Mouse (Mus musculus) midbrain, embryonic 11.5 days (tissue): ENCODE results near the gene Naaladl1. TPM values are rescaled to one million over a fixed set of nuclear protein-coding genes. Genes with fewer than 3 reads are reported as not detected.
"Not testable (repeated sequence)": the region's sequence is repeated elsewhere in the genome, so short reads cannot be mapped to it uniquely, and the experiment has no call there.

Experiments used
- ATAC-seq: fragments of 200-750 bp; cut with Nextera tagmentation; 2 replicates; pipeline ENCODE4 v1.8.0; 2017; ENCODE audit warnings: moderate TSS enrichment, moderate library complexity; ENCODE audit not compliant: low FRiP score
- DNase-seq: peaks from one replicate; pipeline ENCODE4 v3.0.0; 2015; ENCODE audit warnings: low spot score; ENCODE audit errors: missing footprints
- H3K27ac ChIP-seq: fragments of 300-500 bp; sonication (generic); 2 replicates; pipeline ENCODE4 v1.5.1; 2014; ENCODE audit warnings: low read depth, low read length
- H3K27me3 ChIP-seq: fragments of 300-500 bp; sonication (generic); 2 replicates; pipeline ENCODE4 v1.6.1; 2014; ENCODE audit warnings: mild to moderate bottlenecking, low read length, moderate library complexity, mixed read lengths; ENCODE audit not compliant: control insufficient read depth, insufficient read depth
- H3K36me3 ChIP-seq: fragments of 300-500 bp; sonication (generic); 2 replicates; pipeline ENCODE4 v1.6.1; 2014; ENCODE audit warnings: mild to moderate bottlenecking, low read length, moderate library complexity, mixed read lengths; ENCODE audit not compliant: control insufficient read depth, insufficient read depth
- H3K4me1 ChIP-seq: fragments of 300-500 bp; sonication (generic); 2 replicates; pipeline ENCODE4 v1.6.1; 2014; ENCODE audit warnings: low read length; ENCODE audit not compliant: control insufficient read depth, insufficient read depth
- H3K4me2 ChIP-seq: fragments of 300-500 bp; sonication (generic); 2 replicates; pipeline ENCODE4 v1.6.1; 2014; ENCODE audit warnings: mild to moderate bottlenecking, moderate library complexity
- H3K4me3 ChIP-seq: fragments of 300-500 bp; sonication (generic); 2 replicates; pipeline ENCODE4 v1.5.1; 2014; ENCODE audit warnings: low read depth, low read length
- H3K9ac ChIP-seq: fragments of 300-500 bp; sonication (generic); 2 replicates; pipeline ENCODE4 v1.6.1; 2014; ENCODE audit warnings: low read length
- H3K9me3 ChIP-seq: fragments of 300-500 bp; sonication (generic); 2 replicates; pipeline ENCODE4 v1.6.1; 2016; ENCODE audit warnings: low read length; ENCODE audit not compliant: control insufficient read depth
- WGBS: fragments of 180-500 bp; shearing (Covaris S2); extraction: QIAGEN DNeasy Blood & Tissue Kit; methylation state at CpG from one replicate; pipeline ENCODE4 v1.1.7; 2014; 5-methylcytosine and 5-hydroxymethylcytosine counted together
- polyA plus RNA-seq: library from polyadenylated mRNA; unstranded; fragments of >200 nt; fragmentation: Nextera tagmentation; extraction: Ambion mirVana; gene quantifications from 2 replicates; pipeline ENCODE4 v1.2.1, GENCODE M21; 2014

The Naaladl1 gene
- polyA plus RNA-seq, 1 experiment from 2014 or later = 0.37 TPM

GRCm38 (mm10) chr19:6118677-6119185 is 13.1 kb downstream of the Naaladl1 start:
- peak overlapping the region; percentile 89 for H3K4me2 ChIP-seq
- H3K9ac ChIP-seq = peak overlapping the region; percentile 88
- under 1% methylated on average over 8 of the region's 8 CpGs for WGBS
- peak; percentile 58 for ATAC-seq
- H3K36me3 ChIP-seq = peaks cover 12% of the 10 kb centered on the region; the same call in 1 of the 2 replicates
- no peaks in the 10 kb centered on the region for H3K27me3 ChIP-seq
- H3K9me3 ChIP-seq = no peaks in the 10 kb centered on the region
- H3K4me1 ChIP-seq = peaks cover 8% of the 10 kb centered on the region
- DNase-seq = peak; percentile 88
- H3K4me3 ChIP-seq = peak overlapping the region; percentile 81
- no peak overlapping the region for H3K27ac ChIP-seq

GRCm38 (mm10) chr19:6121761-6122160 is 16.2 kb downstream of the Naaladl1 start:
- Histone ChIP-seq H3K36me3 (no peaks in the 10 kb centered on the region), H3K4me3 (no peak overlapping the region), H3K9me3 (no peaks in the 10 kb centered on the region), H3K27ac (no peak overlapping the region), H3K4me2 (no peak overlapping the region), H3K9ac (no peak overlapping the region), H3K27me3 (no peaks in the 10 kb centered on the region), H3K4me1 (peaks cover 6% of the 10 kb centered on the region)
- peak; percentile 65 for DNase-seq
- 31% methylated on average over 19 of the region's 19 CpGs for WGBS
- ATAC-seq = no peak

GRCm38 (mm10) chr19:6123330-6123729 is 17.7 kb downstream of the Naaladl1 start:
- no peak overlapping the region for H3K27ac ChIP-seq
- no peak overlapping the region for H3K4me2 ChIP-seq
- no peaks in the 10 kb centered on the region for H3K27me3 ChIP-seq
- no peaks in the 10 kb centered on the region for H3K9me3 ChIP-seq
- 76% methylated on average over 8 of the region's 8 CpGs for WGBS
- no peak for ATAC-seq
- DNase-seq = peak; percentile 80
- H3K9ac ChIP-seq = 0 out of 2 replicates have a peak overlapping the region, but pooled peaks have one; percentile 9
- H3K4me3 ChIP-seq = no peak overlapping the region
- no peaks in the 10 kb centered on the region for H3K36me3 ChIP-seq
- H3K4me1 ChIP-seq = peaks cover 2% of the 10 kb centered on the region

- H3K4me1 ChIP-seq = peaks cover 2% of the 10 kb centered on the region; the same call in 1 of the 2 replicates
- H3K9me3 ChIP-seq = no peaks in the 10 kb centered on the region
- no peak overlapping the region for H3K4me3 ChIP-seq
- H3K4me2 ChIP-seq = no peak overlapping the region
- WGBS = 72% methylated on average over 2 of the region's 2 CpGs
- no peaks in the 10 kb centered on the region for H3K27me3 ChIP-seq
- DNase-seq (peak; percentile 78), ATAC-seq (no peak)
- no peak overlapping the region for H3K27ac ChIP-seq
- H3K36me3 ChIP-seq = no peaks in the 10 kb centered on the region
- H3K9ac ChIP-seq = no peak overlapping the region
Measured at GRCm38 (mm10) chr19:6124898-6125297, 19.3 kb downstream of the Naaladl1 start.

- H3K27me3 ChIP-seq = no peaks in the 10 kb centered on the region
- H3K27ac ChIP-seq = no peak overlapping the region
- no peak overlapping the region for H3K4me3 ChIP-seq
- no peak overlapping the region for H3K4me2 ChIP-seq
- no peaks in the 10 kb centered on the region for H3K9me3 ChIP-seq
- no peak overlapping the region for H3K9ac ChIP-seq
- no peaks in the 10 kb centered on the region for H3K36me3 ChIP-seq
- DNase-seq (peak; percentile 95), ATAC-seq (no peak)
- 24% methylated on average over 4 of the region's 4 CpGs for WGBS
- H3K4me1 ChIP-seq = peaks cover 2% of the 10 kb centered on the region; the same call in 1 of the 2 replicates
Measured at GRCm38 (mm10) chr19:6126289-6126688, 20.7 kb downstream of the Naaladl1 start.

- H3K4me1 ChIP-seq = peaks cover 2% of the 10 kb centered on the region; the same call in 1 of the 2 replicates
- WGBS = 75% methylated on average over 10 of the region's 10 CpGs
- DNase-seq (peak; percentile 81), ATAC-seq (no peak)
- no peak overlapping the region for H3K27ac ChIP-seq
- no peaks in the 10 kb centered on the region for H3K9me3 ChIP-seq
- peak overlapping the region; percentile 44 for H3K4me3 ChIP-seq
- H3K27me3 ChIP-seq = no peaks in the 10 kb centered on the region
- H3K4me2 ChIP-seq = peak overlapping the region; percentile 66
- H3K9ac ChIP-seq = peak overlapping the region; percentile 64; the same call in 1 of the 2 replicates
- H3K36me3 ChIP-seq = no peaks in the 10 kb centered on the region
Measured at GRCm38 (mm10) chr19:6126789-6127580, 21.4 kb downstream of the Naaladl1 start.

- H3K36me3 ChIP-seq = no peaks in the 10 kb centered on the region
- no peaks in the 10 kb centered on the region for H3K27me3 ChIP-seq
- peaks cover 2% of the 10 kb centered on the region; the same call in 1 of the 2 replicates for H3K4me1 ChIP-seq
- peak within 1 kb of the TSS; percentile 68 for H3K27ac ChIP-seq
- no peaks in the 10 kb centered on the region for H3K9me3 ChIP-seq
- H3K4me2 ChIP-seq = peak within 1 kb of the TSS; percentile 66
- H3K9ac ChIP-seq = peak within 1 kb of the TSS; percentile 64
- peak within 1 kb of the TSS; percentile 44 for H3K4me3 ChIP-seq
- peak; percentile 98 for DNase-seq
- peak; percentile 91 for ATAC-seq
- under 1% methylated on average over 32 of the region's 32 CpGs for WGBS
Measured at GRCm38 (mm10) chr19:6127760-6128341, 22.3 kb downstream of the Naaladl1 start, which contains the start of gene Snx15. Gene Snx15 (minus strand): TSS chr19:6128304.

- H3K36me3 ChIP-seq, H3K4me3 ChIP-seq, H3K9ac ChIP-seq, H3K27ac ChIP-seq, H3K27me3 ChIP-seq, H3K4me2 ChIP-seq, ATAC-seq, H3K4me1 ChIP-seq, H3K9me3 ChIP-seq, DNase-seq: not testable (repeated sequence)
- 75% methylated on average over 7 of the region's 7 CpGs for WGBS
Measured at GRCm38 (mm10) chr19:6130414-6131128, 25.0 kb downstream of the Naaladl1 start.
